Mouse (Mus musculus) left cerebral cortex, adult 8-10 months (tissue): ENCODE measurements at regions not wholly inside any gene's neighbourhood (a gene's known extent, or its start where the extent isn't known, plus 50 kb on each side); places are given as distances from the start of the nearest gene placed in this dataset.

Source experiments
- DNase-seq, 2 experiments: peaks; one replicate each; pipeline ENCODE4 v3.0.0; 2022; ENCODE audit warnings: low spot score in 2 of 2

DNA sequence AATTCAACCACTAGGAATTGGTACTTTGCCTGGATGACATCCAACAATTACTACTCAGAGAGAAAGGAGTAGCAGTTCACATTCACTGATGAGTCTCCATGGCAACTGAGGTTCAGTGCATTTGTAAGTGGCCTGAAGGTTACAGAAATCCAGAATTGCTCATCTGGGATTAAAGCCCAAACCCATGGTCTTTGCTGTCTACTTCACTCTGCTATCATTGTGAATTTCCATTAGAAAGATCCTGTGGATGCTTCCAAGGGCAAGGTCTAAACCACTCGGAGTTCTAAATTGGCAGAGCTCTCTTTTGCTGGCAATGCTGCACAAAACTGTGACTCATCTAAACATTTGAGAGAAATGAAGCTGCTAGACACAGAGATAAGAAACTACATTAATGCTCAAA is 319.9 kb upstream of the Tbl1x start:
- no peak for DNase-seq

DNA sequence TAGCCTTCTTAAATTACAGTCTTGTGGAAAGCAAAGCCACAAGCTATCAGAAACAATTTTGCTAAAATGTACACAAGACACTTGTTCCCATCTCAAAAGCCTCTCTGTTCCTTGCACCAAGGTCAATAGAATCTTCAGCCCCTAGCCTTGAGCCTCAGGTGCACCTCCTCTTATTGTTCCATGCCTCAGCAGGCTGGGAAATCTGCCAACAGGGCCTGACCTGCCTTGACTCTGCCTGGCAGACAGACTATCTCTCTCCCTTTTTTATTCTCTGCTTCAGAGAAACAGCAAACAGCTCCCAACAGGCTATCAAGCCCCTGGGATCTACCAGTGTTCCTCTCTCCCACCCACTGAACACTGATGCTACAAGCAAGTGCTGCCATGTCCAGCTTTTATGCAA is 302.1 kb upstream of the Tbl1x start:
- no peak for DNase-seq

DNA sequence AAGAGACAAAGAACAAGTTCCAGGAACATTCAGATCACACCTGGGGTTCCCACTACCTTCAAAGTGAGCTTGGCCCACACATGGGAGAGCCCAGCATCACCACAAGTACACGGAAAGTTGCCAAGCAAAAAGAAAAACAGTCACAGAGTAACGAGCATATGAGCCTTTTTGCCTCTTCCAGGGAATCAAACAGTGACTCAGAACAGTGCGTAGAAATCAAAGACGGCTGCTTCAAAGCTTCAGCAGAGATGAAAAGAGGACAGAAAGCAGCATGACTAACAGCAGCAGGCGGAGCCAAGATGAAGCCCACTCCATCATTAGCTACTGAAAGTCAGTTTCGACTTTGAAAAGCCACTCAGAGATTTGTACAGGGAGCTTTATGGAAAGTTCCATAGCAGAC is 291.5 kb upstream of the Tbl1x start:
- peak in 1 of 2 experiments; percentile 14 for DNase-seq
